ENCODE assay signal across 21 mouse cellular contexts in genomic region chr9:117361431-117361830, GRCm38 (mm10).
DNase-seq lines count a peak whose midpoint lies in the region; ATAC-seq and TF ChIP-seq lines count a peak whose summit lies in the region.
"Had no signal": no experiment of that assay in that cellular context is flagged by ENCODE, and none has a peak within 500 bp of the region (broad histone marks: within the 10 kb centered on the region; RNA-seq: fewer than 3 reads in every experiment).

No protein-coding gene starts in this region.

- peaks cover 11% of the 10 kb centered on the region for H3K4me1 ChIP-seq in hindbrain, embryonic 14.5 days (replicated peaks; ENCODE audit: control insufficient read depth, insufficient read depth, low read length)
- H3K4me1 ChIP-seq in hindbrain, embryonic 12.5 days, result peaks cover 12% of the 10 kb centered on the region
- peaks cover 10% of the 10 kb centered on the region; the same call in 1 of the 2 replicates for H3K4me1 ChIP-seq in forebrain, embryonic 14.5 days (ENCODE audit: control insufficient read depth, insufficient read depth, low read length)

- no peak for ATAC-seq in hindbrain, embryonic 14.5 days (ENCODE audit: low FRiP score)
- no peak for ATAC-seq in hindbrain, embryonic 12.5 days (ENCODE audit: low FRiP score)
- ATAC-seq in forebrain, embryonic 14.5 days, result no peak
- ATAC-seq: intestine, embryonic 16.5 days had no signal

- H3K4me2 ChIP-seq in hindbrain, embryonic 14.5 days (replicated peaks), result no peak overlapping the region
- no peak overlapping the region for H3K4me2 ChIP-seq in hindbrain, embryonic 12.5 days (replicated peaks)
- no peak overlapping the region for H3K4me2 ChIP-seq in forebrain, embryonic 14.5 days (ENCODE audit: low read length)
- H3K4me2 ChIP-seq: heart, embryonic 12.5 days; hindbrain, embryonic 15.5 days had no signal

- 0 out of 2 replicates have a peak overlapping the region, but pooled peaks have one; percentile 12 for H3K27ac ChIP-seq in hindbrain, embryonic 14.5 days
- no peak overlapping the region for H3K27ac ChIP-seq in hindbrain, embryonic 12.5 days
- H3K27ac ChIP-seq in forebrain, embryonic 14.5 days (ENCODE audit: low read depth, low read length), result no peak overlapping the region
- H3K27ac ChIP-seq: hindbrain, embryonic 15.5 days had no signal

- H3K9ac ChIP-seq in hindbrain, embryonic 14.5 days, result no peak overlapping the region
- H3K9ac ChIP-seq in hindbrain, embryonic 12.5 days, result no peak overlapping the region
- H3K9ac ChIP-seq in forebrain, embryonic 14.5 days (ENCODE audit: low read length), result no peak overlapping the region
- H3K9ac ChIP-seq: heart, embryonic 12.5 days; hindbrain, embryonic 15.5 days had no signal

- TF ChIP-seq POLR2A in brain, embryonic 14.5 days (IDR thresholded peaks at IDR 0.05; ENCODE audit: borderline replicate concordance, extremely low read depth, insufficient read depth, insufficient read length, poor library complexity, severe bottlenecking), result no peak

- no peaks in the 10 kb centered on the region for H3K9me3 ChIP-seq in hindbrain, embryonic 14.5 days (ENCODE audit: control insufficient read depth, low read length)
- H3K9me3 ChIP-seq in hindbrain, embryonic 12.5 days (replicated peaks), result no peaks in the 10 kb centered on the region
- H3K9me3 ChIP-seq in forebrain, embryonic 14.5 days (replicated peaks; ENCODE audit: control insufficient read depth, low read length), result no peaks in the 10 kb centered on the region
- H3K9me3 ChIP-seq: heart, embryonic 12.5 days; hindbrain, embryonic 15.5 days had no signal

- TF ChIP-seq CTCF in brain, embryonic 14.5 days (IDR thresholded peaks at IDR 0.05; ENCODE audit: borderline replicate concordance, extremely low read depth, insufficient read depth, insufficient read length), result no peak

- H3K27me3 ChIP-seq in hindbrain, embryonic 14.5 days (ENCODE audit: control insufficient read depth, insufficient read depth, low read length), result no peaks in the 10 kb centered on the region
- no peaks in the 10 kb centered on the region for H3K27me3 ChIP-seq in hindbrain, embryonic 12.5 days
- no peaks in the 10 kb centered on the region for H3K27me3 ChIP-seq in forebrain, embryonic 14.5 days (replicated peaks; ENCODE audit: control insufficient read depth, insufficient read depth, low read length)
- H3K27me3 ChIP-seq: heart, embryonic 12.5 days; hindbrain, embryonic 15.5 days had no signal

- no peaks in the 10 kb centered on the region for H3K36me3 ChIP-seq in hindbrain, embryonic 14.5 days (replicated peaks; ENCODE audit: control insufficient read depth, insufficient read depth)
- no peaks in the 10 kb centered on the region for H3K36me3 ChIP-seq in hindbrain, embryonic 12.5 days
- H3K36me3 ChIP-seq in forebrain, embryonic 14.5 days (ENCODE audit: control insufficient read depth, insufficient read depth, low read length), result no peaks in the 10 kb centered on the region
- H3K36me3 ChIP-seq: heart, embryonic 12.5 days; hindbrain, embryonic 15.5 days had no signal

- no peak overlapping the region for H3K4me3 ChIP-seq in hindbrain, embryonic 14.5 days (replicated peaks; ENCODE audit: low read length)
- H3K4me3 ChIP-seq in hindbrain, embryonic 12.5 days, result no peak overlapping the region
- no peak overlapping the region for H3K4me3 ChIP-seq in forebrain, embryonic 14.5 days (ENCODE audit: low read depth, low read length)
- H3K4me3 ChIP-seq: heart, embryonic 12.5 days; hindbrain, embryonic 15.5 days had no signal

- no peak for DNase-seq in hindbrain, embryonic 14.5 days (ENCODE audit: low spot score)
- peak; percentile 46 for DNase-seq in ZHBTc4 (ENCODE audit: low read depth, low spot score)
- DNase-seq in brain, embryonic 14.5 days (ENCODE audit: low read depth), result peak; percentile 78
- peak; percentile 45 for DNase-seq in forebrain, embryonic 14.5 days (ENCODE audit: low spot score)
- DNase-seq in spleen, adult 12 weeks (ENCODE audit: low spot score), result no peak
- no peak for DNase-seq in adrenal gland, postnatal 25 days
- no peak for DNase-seq in right cerebral cortex, postnatal 25 days
- DNase-seq: adrenal gland, postnatal 10 days; cerebellum, adult 8-10 months; gastrocnemius, postnatal 14 days; heart, adult 18-20 months; heart, postnatal 10 days; kidney, adult 9 months; kidney, postnatal 14 days; lung, postnatal 4 days; spleen, adult 18-20 months; thymus, postnatal 14 days had no signal

- 24% methylated on average over 5 of the region's 5 CpGs for WGBS in hindbrain, embryonic 14.5 days
- WGBS in hindbrain, embryonic 12.5 days, result 25% methylated on average over 5 of the region's 5 CpGs
- WGBS in forebrain, embryonic 14.5 days, result 7% methylated on average over 5 of the region's 5 CpGs

Comparison
In these comparisons a context has a peak if more than half of its experiments do, and no peak if none do; other contexts are left out.
1. DNase-seq: peak in ZHBTc4 (single experiment), brain, embryonic 14.5 days (single experiment) and forebrain, embryonic 14.5 days (single experiment); none in hindbrain, embryonic 14.5 days (single experiment), spleen, adult 12 weeks (single experiment), adrenal gland, postnatal 25 days (single experiment) and right cerebral cortex, postnatal 25 days (single experiment).